Mouse (Mus musculus): ENCODE results near the gene Gm21970. TPM values are rescaled to one million over a fixed set of nuclear protein-coding genes. Genes with fewer than 3 reads are reported as not detected.

The Gm21970 gene
- polyA plus RNA-seq, 1 experiment from 2014 or later = not detected

DNA sequence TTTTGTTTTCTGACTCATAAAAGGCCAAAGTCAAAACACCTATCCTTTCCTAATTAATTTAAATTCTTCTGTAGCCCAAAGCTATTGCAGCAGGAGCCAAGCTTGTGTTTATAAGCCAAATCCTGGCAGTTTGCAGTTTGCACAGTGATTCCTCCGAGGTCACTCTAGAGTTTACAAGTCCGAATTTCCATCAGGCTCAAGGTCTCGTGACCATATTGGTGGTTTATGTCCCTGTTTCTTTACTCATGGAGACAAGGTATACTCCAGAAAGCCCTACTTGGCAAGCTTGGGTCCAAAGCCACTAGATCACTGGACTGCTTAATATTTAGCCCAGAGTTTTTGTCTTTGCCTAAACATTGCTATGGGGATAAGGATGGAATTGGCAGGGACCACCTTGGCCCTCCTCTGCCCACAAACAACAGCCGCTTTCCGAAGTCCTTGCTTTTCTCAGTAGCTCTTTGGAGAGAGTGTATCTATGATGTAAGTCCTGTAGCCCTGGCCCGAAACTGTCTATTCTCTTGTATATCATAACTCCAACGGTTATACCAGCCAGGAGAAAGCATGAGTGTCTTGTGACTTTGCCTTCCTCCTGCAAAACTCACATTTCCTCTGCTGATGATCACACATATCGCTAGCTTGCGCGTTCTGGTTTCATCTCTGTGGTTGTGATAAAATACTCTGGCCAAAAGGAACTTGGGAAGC, 5.0 kb upstream of the Gm21970 start:
- Histone ChIP-seq H3K36me3 (peaks cover 57% of the 10 kb centered on the region), H3K27ac (no peak overlapping the region), H3K27me3 (no peaks in the 10 kb centered on the region), H3K9me3 (no peaks in the 10 kb centered on the region), H3K4me3 (no peak overlapping the region), H3K9ac (no peak overlapping the region), H3K4me2 (replicated peaks) (no peak overlapping the region), H3K4me1 (no peaks in the 10 kb centered on the region)
- no peak for ATAC-seq (ENCODE audit: insufficient number of reproducible peaks, insufficient read depth, low FRiP score, low TSS enrichment)
- WGBS = 93% methylated on average over 10 of the region's 10 CpGs

- H3K9ac ChIP-seq = no peak overlapping the region
- peaks cover 62% of the 10 kb centered on the region for H3K36me3 ChIP-seq
- WGBS = 88% methylated on average over 3 of the region's 3 CpGs
- H3K4me2 ChIP-seq (replicated peaks) = no peak overlapping the region
- no peak for ATAC-seq (ENCODE audit: insufficient number of reproducible peaks, insufficient read depth, low FRiP score, low TSS enrichment)
- no peaks in the 10 kb centered on the region for H3K9me3 ChIP-seq
- H3K4me3 ChIP-seq = no peak overlapping the region
- no peak overlapping the region for H3K27ac ChIP-seq
- no peaks in the 10 kb centered on the region for H3K4me1 ChIP-seq
- no peaks in the 10 kb centered on the region for H3K27me3 ChIP-seq
Measured at GRCm38 (mm10) chr16:91387121-91387486, 4.4 kb upstream of the Gm21970 start.

- Histone ChIP-seq H3K36me3 (peaks cover 75% of the 10 kb centered on the region), H3K9ac (no peak overlapping the region), H3K4me3 (no peak overlapping the region), H3K9me3 (no peaks in the 10 kb centered on the region), H3K27ac (no peak overlapping the region), H3K27me3 (no peaks in the 10 kb centered on the region), H3K4me1 (no peaks in the 10 kb centered on the region), H3K4me2 (replicated peaks) (no peak overlapping the region)
- 89% methylated on average over 4 of the region's 4 CpGs for WGBS
- ATAC-seq (ENCODE audit: insufficient number of reproducible peaks, insufficient read depth, low FRiP score, low TSS enrichment) = no peak
Measured at GRCm38 (mm10) chr16:91390100-91390499, 1.4 kb upstream of the Gm21970 start.

- Histone ChIP-seq H3K9me3 (no peaks in the 10 kb centered on the region), H3K4me2 (replicated peaks) (no peak overlapping the region), H3K4me1 (no peaks in the 10 kb centered on the region), H3K27me3 (no peaks in the 10 kb centered on the region), H3K27ac (no peak overlapping the region), H3K36me3 (peaks cover 47% of the 10 kb centered on the region), H3K9ac (no peak overlapping the region), H3K4me3 (no peak overlapping the region)
- ATAC-seq (ENCODE audit: insufficient number of reproducible peaks, insufficient read depth, low FRiP score, low TSS enrichment) = no peak
- 82% methylated on average over 4 of the region's 4 CpGs for WGBS
Measured at GRCm38 (mm10) chr16:91394826-91395410, 3.4 kb downstream of the Gm21970 start.

- Histone ChIP-seq H3K9ac (no peak overlapping the region), H3K9me3 (no peaks in the 10 kb centered on the region), H3K4me2 (replicated peaks) (no peak overlapping the region), H3K36me3 (peaks cover 43% of the 10 kb centered on the region), H3K27me3 (no peaks in the 10 kb centered on the region), H3K27ac (no peak overlapping the region), H3K4me3 (no peak overlapping the region), H3K4me1 (no peaks in the 10 kb centered on the region)
- ATAC-seq (ENCODE audit: insufficient number of reproducible peaks, insufficient read depth, low FRiP score, low TSS enrichment) = no peak
- WGBS = 47% methylated on average over 8 of the region's 8 CpGs
Measured at GRCm38 (mm10) chr16:91395633-91396392, 4.3 kb downstream of the Gm21970 start.

DNA sequence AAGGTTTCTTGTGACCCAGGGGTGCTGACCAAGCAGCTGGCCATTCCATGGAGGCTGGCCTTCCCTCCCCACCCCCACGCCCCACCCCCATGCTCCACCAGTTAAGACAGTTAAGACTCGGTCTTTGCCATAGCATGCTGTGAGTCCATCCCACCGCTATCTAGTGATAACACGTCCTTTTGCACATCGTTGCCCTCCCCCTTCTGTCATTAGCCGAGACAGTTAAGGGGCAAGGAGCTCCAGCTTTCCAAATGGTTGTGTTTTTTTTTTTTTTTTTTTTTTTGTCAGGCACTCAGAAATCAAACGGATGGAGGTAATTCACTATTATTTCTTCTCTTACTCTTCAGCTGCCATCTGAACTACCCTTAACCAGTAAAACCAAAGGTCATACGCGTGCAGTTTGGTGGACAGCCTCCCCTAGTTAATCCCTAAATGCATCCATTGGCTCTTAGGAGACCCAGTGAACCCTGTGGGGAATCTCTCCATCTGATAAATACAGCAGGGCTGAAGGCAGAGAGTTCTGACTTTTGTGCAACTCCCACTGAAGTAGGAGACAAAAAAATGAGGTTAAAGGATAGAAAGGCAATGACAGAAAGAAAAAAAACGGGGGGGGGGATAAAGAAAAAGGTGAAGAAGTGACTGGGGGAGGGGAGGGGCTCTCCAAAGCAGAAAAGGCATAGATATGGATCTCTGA, 5.5 kb downstream of the Gm21970 start:
- Histone ChIP-seq H3K27ac (no peak overlapping the region), H3K4me3 (no peak overlapping the region), H3K36me3 (peaks cover 37% of the 10 kb centered on the region)

DNA sequence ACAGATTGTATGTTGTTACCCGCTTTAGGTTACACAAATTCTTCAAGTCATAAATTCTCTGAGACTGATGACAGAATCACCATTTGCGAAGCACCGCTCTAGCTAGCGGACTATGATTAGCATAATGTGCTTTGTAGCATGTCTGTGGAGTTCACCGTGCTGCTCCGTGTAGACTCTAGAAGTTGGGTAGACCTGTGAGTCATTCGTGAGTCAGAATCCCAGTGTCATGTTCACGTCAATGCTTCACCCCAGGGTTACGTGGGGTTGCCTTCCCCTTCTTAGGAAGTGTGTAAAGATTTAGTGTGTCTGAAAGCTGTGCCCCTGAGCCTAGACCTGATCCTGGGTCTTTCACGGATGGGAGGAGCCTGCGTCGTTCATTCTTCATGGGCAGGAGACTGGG, 6.5 kb downstream of the Gm21970 start:
- WGBS = 90% methylated on average over 12 of the region's 12 CpGs
- H3K9ac ChIP-seq = no peak overlapping the region
- H3K9me3 ChIP-seq = no peaks in the 10 kb centered on the region
- H3K4me1 ChIP-seq = no peaks in the 10 kb centered on the region
- ATAC-seq (ENCODE audit: insufficient number of reproducible peaks, insufficient read depth, low FRiP score, low TSS enrichment) = no peak
- no peak overlapping the region for H3K4me3 ChIP-seq
- H3K4me2 ChIP-seq (replicated peaks) = no peak overlapping the region
- peaks cover 33% of the 10 kb centered on the region for H3K36me3 ChIP-seq
- H3K27ac ChIP-seq = no peak overlapping the region
- no peaks in the 10 kb centered on the region for H3K27me3 ChIP-seq

More for the DNA sequence above, 5.5 kb downstream of the Gm21970 start:
- Histone ChIP-seq H3K4me1 (no peaks in the 10 kb centered on the region), H3K27me3 (no peaks in the 10 kb centered on the region), H3K9me3 (no peaks in the 10 kb centered on the region), H3K9ac (no peak overlapping the region), H3K4me2 (replicated peaks) (no peak overlapping the region)
- 78% methylated on average over 10 of the region's 10 CpGs for WGBS
- no peak for ATAC-seq (ENCODE audit: insufficient number of reproducible peaks, insufficient read depth, low FRiP score, low TSS enrichment)

DNA sequence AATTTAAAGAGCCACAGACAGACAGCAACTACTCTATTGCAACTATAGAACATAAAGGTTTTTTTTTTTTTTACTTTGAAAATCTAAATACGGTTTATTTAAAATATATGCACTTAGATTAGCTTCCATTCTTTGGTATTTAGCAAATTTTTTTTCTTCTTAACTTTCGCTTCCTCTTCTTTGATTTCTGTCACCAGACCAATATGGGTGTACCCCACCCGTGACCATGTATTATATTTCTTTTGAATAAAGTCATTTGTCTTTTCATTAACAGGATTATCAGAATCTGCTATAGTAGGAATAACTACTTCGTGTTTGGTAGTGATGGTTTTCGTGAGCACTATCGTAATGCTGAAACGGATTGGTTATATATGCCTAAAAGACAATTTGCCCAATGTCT, 7.4 kb downstream of the Gm21970 start:
- WGBS = 92% methylated on average over 7 of the region's 7 CpGs
- ATAC-seq (ENCODE audit: insufficient number of reproducible peaks, insufficient read depth, low FRiP score, low TSS enrichment) = no peak
- Histone ChIP-seq H3K27ac (no peak overlapping the region), H3K4me3 (no peak overlapping the region), H3K4me1 (no peaks in the 10 kb centered on the region), H3K4me2 (replicated peaks) (no peak overlapping the region), H3K27me3 (no peaks in the 10 kb centered on the region), H3K9ac (no peak overlapping the region), H3K36me3 (peaks cover 28% of the 10 kb centered on the region), H3K9me3 (no peaks in the 10 kb centered on the region)

GRCm38 (mm10) chr16:91401569-91402165, 10.1 kb downstream of the Gm21970 start:
- H3K36me3 ChIP-seq = peaks cover 21% of the 10 kb centered on the region
- no peak for ATAC-seq (ENCODE audit: insufficient number of reproducible peaks, insufficient read depth, low FRiP score, low TSS enrichment)
- 78% methylated on average over 6 of the region's 6 CpGs for WGBS
- H3K4me1 ChIP-seq = peaks cover 6% of the 10 kb centered on the region; the same call in 1 of the 2 replicates
- no peaks in the 10 kb centered on the region for H3K27me3 ChIP-seq
- no peak overlapping the region for H3K4me2 ChIP-seq (replicated peaks)
- no peak overlapping the region for H3K4me3 ChIP-seq
- H3K9me3 ChIP-seq = no peaks in the 10 kb centered on the region
- H3K27ac ChIP-seq = 0 out of 2 replicates have a peak overlapping the region, but pooled peaks have one; percentile 51
- no peak overlapping the region for H3K9ac ChIP-seq

DNA sequence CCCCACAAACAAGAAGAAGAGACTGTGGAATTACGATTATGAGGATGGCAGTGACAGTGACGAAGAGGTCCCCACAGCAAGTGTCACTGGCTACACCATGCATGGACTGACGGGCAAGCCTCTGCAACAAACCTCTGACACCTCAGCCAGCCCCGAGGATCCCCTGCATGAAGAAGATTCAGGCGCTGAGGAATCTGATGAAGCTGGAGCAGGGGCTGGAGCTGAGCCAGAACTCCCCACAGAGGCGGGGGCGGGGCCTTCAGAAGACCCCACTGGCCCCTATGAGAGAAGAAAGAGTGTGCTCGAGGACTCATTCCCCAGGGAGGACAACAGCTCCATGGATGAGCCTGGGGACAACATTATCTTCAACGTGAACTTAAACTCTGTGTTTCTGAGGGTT, 12.3 kb downstream of the Gm21970 start:
- Histone ChIP-seq H3K4me2 (replicated peaks) (no peak overlapping the region), H3K4me1 (peaks cover 10% of the 10 kb centered on the region; the same call in 1 of the 2 replicates), H3K27me3 (no peaks in the 10 kb centered on the region), H3K4me3 (no peak overlapping the region), H3K9me3 (no peaks in the 10 kb centered on the region), H3K9ac (no peak overlapping the region), H3K36me3 (peaks cover 21% of the 10 kb centered on the region), H3K27ac (no peak overlapping the region)
- 83% methylated on average over 9 of the region's 9 CpGs for WGBS
- ATAC-seq (ENCODE audit: insufficient number of reproducible peaks, insufficient read depth, low FRiP score, low TSS enrichment) = no peak

DNA sequence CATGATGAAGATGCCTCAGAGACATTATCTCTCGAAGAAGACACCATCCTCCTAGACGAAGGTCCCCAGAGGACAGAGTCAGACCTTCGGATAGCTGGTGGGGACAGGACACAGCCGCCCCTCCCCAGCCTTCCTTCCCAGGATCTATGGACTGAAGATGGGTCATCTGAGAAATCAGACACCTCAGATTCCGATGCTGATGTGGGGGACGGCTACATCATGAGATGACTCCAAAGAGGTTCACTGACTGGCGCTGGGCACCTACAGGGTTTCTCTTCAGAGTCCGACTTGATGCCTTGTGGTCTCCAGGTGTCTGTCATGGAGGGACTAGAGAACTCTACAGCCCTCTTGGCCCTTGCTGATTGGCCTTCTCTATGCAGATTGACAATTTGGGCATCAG, 12.7 kb downstream of the Gm21970 start:
- H3K4me3 ChIP-seq = no peak overlapping the region
- no peak overlapping the region for H3K27ac ChIP-seq
- no peaks in the 10 kb centered on the region for H3K27me3 ChIP-seq
- H3K4me1 ChIP-seq = peaks cover 10% of the 10 kb centered on the region; the same call in 1 of the 2 replicates
- 88% methylated on average over 8 of the region's 8 CpGs for WGBS
- peaks cover 21% of the 10 kb centered on the region for H3K36me3 ChIP-seq
- H3K9me3 ChIP-seq = no peaks in the 10 kb centered on the region
- no peak overlapping the region for H3K4me2 ChIP-seq (replicated peaks)
- no peak overlapping the region for H3K9ac ChIP-seq
- ATAC-seq (ENCODE audit: insufficient number of reproducible peaks, insufficient read depth, low FRiP score, low TSS enrichment) = no peak
